29 mouse cellular contexts compared by ENCODE assay signal in genomic region chr16:86090175-86090574, GRCm38 (mm10).
"Had no signal": no experiment of that assay in that cellular context is flagged by ENCODE, and none has a peak within 500 bp of the region (broad histone marks: within the 10 kb centered on the region; RNA-seq: fewer than 3 reads in every experiment).

No protein-coding gene starts in this region.

- DNase-seq: cerebellum, adult 18-20 months; cerebellum, adult 2 months; cerebellum, adult 8-10 months; cerebellum, adult 9-10 months; cerebellum, adult 9-11 months; cerebellum, postnatal 10 days; cerebellum, postnatal 14 days; cerebellum, postnatal 25 days; cerebellum, postnatal 36 days; embryo, embryonic 11 days; forebrain, postnatal 0 days; gastrocnemius, adult 2 months; gastrocnemius, postnatal 10 days; gastrocnemius, postnatal 14 days; gastrocnemius, postnatal 25 days; gastrocnemius, postnatal 36 days; heart, adult 11 months; heart, adult 18-20 months had no signal

- H3K9me3 ChIP-seq: embryonic facial prominence, embryonic 10.5 days; embryonic facial prominence, embryonic 12.5 days; embryonic facial prominence, embryonic 13.5 days; embryonic facial prominence, embryonic 15.5 days; forebrain, embryonic 10.5 days; forebrain, embryonic 12.5 days; forebrain, embryonic 13.5 days; forebrain, embryonic 15.5 days had no signal

- H3K4me3 ChIP-seq: embryonic facial prominence, embryonic 10.5 days; embryonic facial prominence, embryonic 12.5 days; embryonic facial prominence, embryonic 13.5 days; embryonic facial prominence, embryonic 15.5 days; erythroblast, embryonic 14.5 days; forebrain, embryonic 10.5 days; forebrain, embryonic 12.5 days; forebrain, embryonic 13.5 days; forebrain, embryonic 15.5 days; gastrocnemius, adult 2 months had no signal

- H3K27ac ChIP-seq: embryonic facial prominence, embryonic 10.5 days; embryonic facial prominence, embryonic 12.5 days; embryonic facial prominence, embryonic 13.5 days; embryonic facial prominence, embryonic 15.5 days; forebrain, embryonic 10.5 days; forebrain, embryonic 12.5 days; forebrain, embryonic 13.5 days; forebrain, embryonic 15.5 days; gastrocnemius, adult 2 months had no signal

- H3K4me1 ChIP-seq: embryonic facial prominence, embryonic 10.5 days; embryonic facial prominence, embryonic 12.5 days; embryonic facial prominence, embryonic 13.5 days; embryonic facial prominence, embryonic 15.5 days; forebrain, embryonic 10.5 days; forebrain, embryonic 12.5 days; forebrain, embryonic 13.5 days; forebrain, embryonic 15.5 days had no signal

- ATAC-seq: forebrain, embryonic 13.5 days; forebrain, embryonic 14.5 days; forebrain, embryonic 15.5 days; forebrain, embryonic 16.5 days; forebrain, postnatal 0 days had no signal

- H3K9ac ChIP-seq: embryonic facial prominence, embryonic 12.5 days; embryonic facial prominence, embryonic 13.5 days; embryonic facial prominence, embryonic 15.5 days; forebrain, embryonic 12.5 days; forebrain, embryonic 13.5 days; forebrain, embryonic 15.5 days; forebrain, postnatal 0 days had no signal

- H3K4me2 ChIP-seq: embryonic facial prominence, embryonic 12.5 days; embryonic facial prominence, embryonic 13.5 days; embryonic facial prominence, embryonic 15.5 days; forebrain, embryonic 12.5 days; forebrain, embryonic 13.5 days; forebrain, embryonic 15.5 days had no signal

- H3K27me3 ChIP-seq: embryonic facial prominence, embryonic 12.5 days; embryonic facial prominence, embryonic 13.5 days; embryonic facial prominence, embryonic 15.5 days; forebrain, embryonic 12.5 days; forebrain, embryonic 13.5 days; forebrain, embryonic 15.5 days had no signal

- H3K36me3 ChIP-seq: embryonic facial prominence, embryonic 10.5 days; embryonic facial prominence, embryonic 12.5 days; embryonic facial prominence, embryonic 13.5 days; embryonic facial prominence, embryonic 15.5 days; forebrain, embryonic 10.5 days; forebrain, embryonic 12.5 days; forebrain, embryonic 15.5 days had no signal
